Mouse (Mus musculus): ENCODE results near the gene Zzef1.
"Not testable (repeated sequence)": the region's sequence is repeated elsewhere in the genome, so short reads cannot be mapped to it uniquely, and the experiment has no call there.

The Zzef1 gene

DNA sequence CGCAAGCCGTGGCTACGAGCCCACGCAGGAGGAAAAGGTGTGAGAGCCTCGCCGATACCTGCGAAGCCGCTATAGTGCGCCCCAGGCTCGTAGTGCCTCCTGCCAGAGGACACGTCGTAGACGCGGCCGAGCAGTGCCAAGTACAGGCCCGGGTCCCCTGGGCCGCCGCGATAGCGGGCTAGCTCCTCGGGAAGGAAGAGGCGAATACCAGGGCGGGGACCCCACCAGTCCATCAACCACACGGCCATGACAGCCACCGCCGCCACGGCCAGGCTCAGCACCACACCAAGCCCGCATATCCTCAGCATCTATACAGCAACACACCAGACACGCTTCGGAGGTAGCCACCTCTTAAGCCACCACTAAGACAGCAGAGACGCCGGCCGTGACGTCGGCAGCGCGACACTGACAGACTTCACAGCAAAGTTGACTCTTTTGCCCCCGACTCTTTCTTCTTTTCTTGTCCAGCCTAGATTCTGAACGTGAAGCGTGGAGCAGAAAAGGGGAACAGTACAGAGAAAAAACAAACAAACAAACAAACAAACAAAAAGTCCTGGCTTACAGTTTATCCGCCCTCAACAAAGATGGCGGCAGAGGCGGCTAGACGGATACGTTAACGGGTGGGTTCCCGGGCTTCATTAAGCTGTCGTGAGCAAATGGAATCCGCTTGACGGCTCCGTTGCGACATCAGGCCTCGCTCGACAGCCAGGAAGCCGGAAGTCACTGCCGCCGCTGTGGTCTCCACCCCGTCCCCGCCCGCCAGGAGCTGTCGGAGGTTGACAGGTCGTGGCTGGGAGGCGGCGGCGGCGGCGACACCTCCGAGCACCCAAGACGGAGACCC lies at the start of gene Zzef1, which contains the start of gene Cyb5d2:
Gene Zzef1, plus strand, starts transcription at position 772 of the 841 bp plus-strand sequence.
Gene Cyb5d2, minus strand, starts transcription at position 688 of the 841 bp plus-strand sequence.
- DNase-seq (ENCODE audit: low read depth in 2 of 2, low spot score in 2 of 2) = peak; percentile 93 to 94

DNA sequence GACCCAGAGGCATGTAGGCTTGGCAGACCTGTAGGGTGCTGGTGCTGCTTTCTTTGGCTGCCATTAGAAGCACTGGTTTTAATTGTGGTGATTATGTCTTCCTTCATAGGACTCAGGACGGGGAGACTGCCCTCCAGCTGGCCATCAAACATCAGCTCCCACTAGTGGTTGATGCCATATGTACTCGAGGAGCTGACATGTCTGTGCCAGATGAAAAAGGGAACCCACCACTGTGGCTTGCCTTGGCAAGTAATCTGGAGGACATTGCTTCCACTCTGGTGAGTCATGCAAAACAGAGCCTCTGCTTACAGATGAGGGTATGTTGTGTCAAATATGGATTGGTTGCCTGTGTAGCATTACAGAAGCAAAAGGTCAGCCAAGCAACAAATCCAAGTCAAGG lies 44.1 kb upstream of the Zzef1 start:
- DNase-seq (ENCODE audit: low read depth in 2 of 2, low spot score in 2 of 2) = no peak

DNA sequence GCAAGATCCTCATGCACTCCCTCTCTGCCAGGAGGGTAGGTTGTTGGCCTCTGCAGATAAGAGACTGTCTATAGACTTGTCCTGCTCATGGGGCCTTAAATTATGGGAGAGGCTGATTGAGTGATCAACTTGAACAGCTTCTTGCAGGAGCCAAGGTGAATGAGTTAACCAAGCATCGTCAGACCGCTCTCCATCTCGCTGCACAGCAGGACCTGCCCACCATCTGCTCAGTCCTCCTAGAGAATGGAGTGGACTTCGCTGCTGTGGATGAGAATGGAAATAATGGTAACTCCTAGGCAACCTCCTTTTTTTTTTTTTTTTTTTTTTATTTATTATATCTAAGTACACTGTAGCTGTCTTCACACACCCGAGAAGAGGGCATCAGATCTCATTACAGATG lies 37.7 kb upstream of the Zzef1 start:
- no peak for DNase-seq (ENCODE audit: low read depth in 2 of 2, low spot score in 2 of 2)

DNA sequence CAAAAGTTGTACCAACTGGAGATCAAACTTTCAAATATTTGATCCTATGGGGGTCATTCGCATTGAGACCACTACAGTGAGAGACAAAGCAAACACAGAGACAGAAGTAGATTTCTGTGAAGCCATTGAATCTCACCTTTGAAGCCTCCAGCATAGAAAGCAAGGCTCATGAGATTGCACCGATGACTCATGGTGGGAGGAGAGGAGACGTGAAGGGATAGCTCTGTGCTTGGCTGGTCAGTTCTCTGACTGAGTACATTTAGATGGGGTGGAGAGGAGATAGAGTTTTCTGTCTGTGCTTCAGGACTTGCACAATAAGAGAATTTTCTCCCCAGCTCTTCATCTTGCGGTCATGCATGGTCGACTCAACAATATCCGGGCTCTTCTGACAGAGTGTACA lies 36.4 kb upstream of the Zzef1 start:
- DNase-seq (ENCODE audit: low read depth in 2 of 2, low spot score in 2 of 2) = no peak

DNA sequence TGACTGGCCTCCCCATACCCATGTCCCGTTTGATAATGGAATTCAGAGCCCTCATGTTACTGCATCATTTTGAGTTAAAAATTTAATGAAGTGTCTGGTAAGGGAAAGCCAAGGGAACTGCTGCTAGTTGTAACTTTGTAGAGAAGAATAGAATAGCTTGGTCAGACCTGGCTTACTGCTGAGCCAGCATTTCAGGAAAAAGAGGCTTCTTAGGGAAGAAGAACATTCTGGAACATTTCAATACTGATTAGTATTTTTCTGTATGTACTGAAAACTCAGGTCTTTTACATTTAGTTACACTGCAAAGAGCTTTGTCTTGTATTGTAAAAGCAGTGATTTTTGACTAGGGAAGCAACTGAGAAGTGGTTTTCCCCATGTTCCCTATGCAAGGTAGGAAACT lies 35.2 kb upstream of the Zzef1 start:
- DNase-seq (ENCODE audit: low read depth in 2 of 2, low spot score in 2 of 2) = no peak

DNA sequence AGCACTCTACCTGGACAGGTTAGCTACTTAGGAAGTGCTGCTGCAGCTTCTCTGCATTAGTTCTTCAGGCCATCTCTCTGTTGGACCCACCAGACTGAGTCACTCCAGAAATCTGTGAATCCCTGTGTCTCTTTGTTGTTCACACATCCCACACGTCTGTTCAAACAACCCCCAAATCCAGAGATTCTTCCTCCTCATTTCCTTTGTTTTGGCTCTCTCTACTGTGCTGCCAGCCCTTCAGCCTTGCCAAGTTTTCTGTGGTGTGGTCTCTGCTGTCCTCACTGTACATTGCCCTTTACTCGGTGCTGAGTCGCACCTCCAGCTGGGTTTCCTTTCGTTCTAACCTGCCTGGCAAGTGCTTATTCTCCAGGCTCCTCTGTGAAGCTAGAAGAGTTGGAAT lies 31.8 kb upstream of the Zzef1 start:
- DNase-seq (ENCODE audit: low read depth in 2 of 2, low spot score in 2 of 2) = no peak

DNA sequence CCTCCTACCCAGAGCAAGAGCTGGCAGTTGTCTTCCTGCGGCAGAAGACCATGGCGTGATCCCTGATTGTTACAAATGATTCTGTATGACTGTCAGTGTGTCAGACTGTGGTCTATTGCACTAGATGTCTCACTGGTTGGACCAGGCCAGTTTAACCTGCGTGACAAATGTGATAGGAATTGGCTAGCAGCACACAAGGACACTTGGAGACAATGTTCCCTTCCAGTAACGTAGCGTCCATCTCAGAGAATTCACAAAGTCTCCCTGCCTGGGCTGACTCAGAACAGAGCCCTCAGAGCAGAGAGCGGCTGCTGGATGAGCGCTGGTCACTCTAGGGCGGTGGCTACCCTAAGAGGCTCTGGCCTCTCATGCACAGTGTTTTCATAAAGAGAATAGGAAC lies 28.3 kb upstream of the Zzef1 start:
- DNase-seq (ENCODE audit: low read depth in 2 of 2, low spot score in 2 of 2) = no peak

DNA sequence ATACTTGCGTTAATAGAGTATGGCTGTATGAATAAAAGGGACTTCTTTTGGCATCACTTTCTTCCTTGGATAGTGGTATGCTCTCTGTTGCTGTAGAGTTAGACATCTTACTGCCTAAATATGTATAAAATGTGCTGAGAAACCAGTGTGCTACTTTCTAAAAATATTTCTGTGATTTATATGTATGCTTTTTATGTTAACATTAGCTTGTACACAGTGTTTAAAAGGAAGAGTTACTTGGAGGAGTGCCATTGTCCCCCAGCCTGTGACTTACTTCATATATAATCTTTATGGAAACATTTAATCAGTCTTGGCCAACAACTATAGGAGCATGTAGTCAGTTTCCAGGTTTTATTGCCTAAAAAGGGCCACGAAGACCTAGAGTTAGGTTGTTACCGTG lies 27.0 kb upstream of the Zzef1 start:
- DNase-seq (ENCODE audit: low read depth in 2 of 2, low spot score in 2 of 2) = no peak

DNA sequence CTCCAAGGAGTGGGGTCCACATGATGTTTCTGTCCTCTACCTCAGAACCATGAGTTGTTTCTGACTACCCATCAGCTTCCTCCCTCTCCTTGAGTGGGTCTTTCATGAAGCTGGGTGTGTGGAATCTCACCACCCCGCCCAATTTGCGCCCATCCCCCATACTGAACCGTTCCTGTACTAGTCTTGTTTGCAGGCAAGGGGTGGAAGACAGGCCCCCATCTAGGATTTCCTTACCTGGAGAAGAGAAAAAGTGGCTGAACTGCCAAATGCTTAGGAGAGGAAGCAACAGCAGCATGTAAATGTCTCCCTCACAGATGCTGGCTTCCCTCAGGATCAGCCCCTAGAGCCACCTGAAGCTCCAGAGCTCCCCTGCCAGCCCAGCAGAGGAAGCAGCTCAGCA lies 25.7 kb upstream of the Zzef1 start:
- DNase-seq (ENCODE audit: low read depth in 2 of 2, low spot score in 2 of 2) = no peak

DNA sequence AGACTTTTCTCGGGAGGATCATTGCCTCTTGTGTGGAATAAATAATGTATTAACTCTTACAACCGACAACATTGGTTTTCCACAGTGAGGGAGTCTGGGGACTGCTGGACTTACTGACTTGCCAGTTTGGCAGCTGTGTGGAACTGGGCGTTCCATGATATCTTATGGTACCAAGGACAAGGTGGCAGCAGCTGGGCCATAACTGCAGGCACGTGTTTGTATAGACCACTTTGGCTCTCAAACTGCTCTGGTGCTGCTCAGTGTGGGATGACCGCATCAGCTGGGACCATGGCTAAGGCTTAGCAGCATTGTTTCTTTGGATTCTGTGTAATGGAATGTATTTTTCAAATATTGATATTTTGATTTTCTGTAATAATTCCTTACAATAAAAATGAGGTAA lies 25.2 kb upstream of the Zzef1 start:
- no peak for DNase-seq (ENCODE audit: low read depth in 2 of 2, low spot score in 2 of 2)

DNA sequence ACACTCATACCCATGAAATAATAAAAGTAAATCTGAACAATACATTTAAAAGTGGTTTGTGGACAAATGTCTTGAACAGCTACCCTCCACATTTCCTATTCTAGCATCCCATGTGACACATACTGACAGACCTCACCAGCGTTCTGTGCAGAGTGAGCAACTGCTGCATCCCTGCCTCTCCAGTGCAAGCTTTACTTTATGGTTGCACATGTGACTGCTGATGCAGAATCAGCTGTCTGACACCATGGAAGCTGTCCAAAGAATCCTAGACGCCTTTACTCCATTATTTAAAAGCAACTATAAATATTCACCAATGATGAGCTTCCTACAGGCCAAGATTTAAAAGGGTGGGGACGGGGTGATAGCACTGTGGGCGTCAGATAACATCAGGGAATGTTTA lies 24.6 kb upstream of the Zzef1 start:
- no peak for DNase-seq (ENCODE audit: low read depth in 2 of 2, low spot score in 2 of 2)

DNA sequence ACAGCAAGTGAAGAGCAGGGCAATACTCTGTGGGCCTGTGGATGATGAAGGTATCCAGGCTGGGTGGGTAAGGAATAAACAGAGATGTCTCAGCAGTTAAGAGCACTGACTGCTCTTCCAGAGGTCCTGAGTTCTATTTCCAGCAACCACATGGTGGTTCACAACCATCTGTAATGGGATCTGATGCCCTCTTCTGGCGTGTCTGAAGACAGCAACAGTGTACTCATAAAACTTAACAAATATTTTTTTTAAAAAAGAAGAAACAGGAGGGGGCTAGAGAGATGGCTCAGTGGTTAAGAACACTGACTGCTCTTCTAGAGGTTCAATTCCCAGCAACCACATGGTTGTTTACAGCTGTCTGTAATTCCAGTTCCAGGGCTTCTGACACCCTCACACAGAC lies 23.4 kb upstream of the Zzef1 start:
- not testable (repeated sequence) for DNase-seq (ENCODE audit: low read depth in 2 of 2, low spot score in 2 of 2)

DNA sequence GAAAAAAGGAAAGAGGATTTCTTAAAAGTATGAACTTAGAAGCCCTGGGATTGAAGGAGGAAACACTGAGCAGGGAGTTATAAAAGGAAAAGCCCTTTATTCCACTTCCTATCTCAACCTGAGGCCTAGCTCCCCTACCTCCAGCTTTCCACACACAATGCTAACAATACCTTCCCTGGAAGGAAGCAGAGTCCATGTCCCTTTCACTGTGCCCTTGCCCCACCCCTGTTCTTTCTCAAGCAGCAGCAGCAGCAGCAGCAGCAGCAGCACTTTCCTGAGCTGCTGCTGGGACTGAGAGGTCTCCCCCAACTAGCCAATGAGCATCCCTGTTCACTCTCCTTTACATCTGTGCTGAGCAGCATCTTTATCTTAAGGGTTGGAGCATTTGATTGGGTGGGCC lies 17.1 kb upstream of the Zzef1 start:
- no peak for DNase-seq (ENCODE audit: low read depth in 2 of 2, low spot score in 2 of 2)

DNA sequence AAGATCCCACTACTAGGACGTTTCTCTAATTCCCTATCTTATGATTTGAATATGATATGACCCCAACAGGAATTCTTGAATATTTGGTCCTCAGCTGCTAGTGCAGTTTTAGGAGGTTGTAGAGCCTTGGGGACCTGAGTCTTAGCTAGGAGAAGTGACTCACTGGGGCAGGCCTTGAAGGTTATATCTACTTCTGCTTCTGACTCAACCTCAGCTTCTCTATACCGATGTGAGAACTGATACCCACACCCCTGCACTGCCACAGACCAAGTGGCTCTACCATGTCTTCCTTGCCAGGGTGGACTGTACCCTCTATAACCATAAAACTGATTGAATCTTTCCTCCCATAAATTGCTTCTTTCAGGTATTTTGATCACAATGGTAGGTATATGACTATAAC lies 13.9 kb upstream of the Zzef1 start:
- no peak for DNase-seq (ENCODE audit: low read depth in 2 of 2, low spot score in 2 of 2)

DNA sequence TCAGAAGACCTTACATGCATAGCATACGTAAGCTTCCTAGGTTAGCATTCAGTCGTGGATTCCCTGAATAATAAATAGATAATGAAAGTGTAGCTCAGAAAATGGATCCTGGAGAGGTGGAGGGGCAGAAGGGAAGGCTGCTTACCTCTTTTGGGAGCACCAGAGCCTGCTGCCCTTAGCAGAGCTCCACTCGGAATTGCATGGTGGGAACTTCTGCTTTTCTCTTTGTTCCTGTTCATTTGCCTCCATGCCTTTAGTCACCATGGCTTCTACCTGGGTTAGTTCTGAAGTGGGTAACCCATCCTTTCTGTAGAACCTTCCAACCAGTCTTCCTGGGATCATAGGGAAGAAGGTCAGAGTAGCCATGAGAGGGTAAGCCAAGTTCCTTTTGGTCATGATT lies 13.5 kb upstream of the Zzef1 start:
- no peak for DNase-seq (ENCODE audit: low read depth in 2 of 2, low spot score in 2 of 2)

DNA sequence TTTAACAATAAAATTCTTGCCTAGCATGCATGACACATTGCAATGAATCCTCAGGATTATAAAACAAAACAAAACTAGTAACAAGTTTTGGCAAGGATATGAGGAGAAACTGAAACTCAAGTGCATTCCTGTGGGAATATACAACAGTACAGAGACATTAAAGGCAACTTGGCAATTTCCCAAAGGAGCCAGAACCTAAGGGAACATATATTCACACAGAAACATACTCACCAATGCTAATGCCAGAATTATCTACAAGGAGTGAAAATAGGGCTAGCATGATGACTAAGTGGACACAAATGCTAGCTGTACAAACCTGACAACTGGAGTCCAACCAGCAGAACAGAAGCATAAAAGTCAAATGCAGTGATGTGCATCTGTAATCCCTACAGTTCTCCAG lies 4.0 kb upstream of the Zzef1 start:
- DNase-seq (ENCODE audit: low read depth in 2 of 2, low spot score in 2 of 2) = no peak

DNA sequence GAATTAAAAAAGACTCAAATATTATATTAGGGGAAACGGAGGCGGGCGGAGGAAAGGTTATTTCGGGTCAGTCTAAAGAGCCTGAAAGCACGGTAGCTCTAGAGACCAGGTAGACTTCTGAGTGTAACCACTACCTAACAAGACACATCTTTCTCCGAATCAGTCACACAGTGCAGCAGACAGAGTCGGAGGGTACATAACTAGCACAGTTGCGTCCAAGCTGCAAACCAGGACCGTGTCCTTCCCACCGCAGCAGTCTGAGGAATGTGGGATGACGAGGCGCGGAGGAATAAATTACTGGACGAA lies 924 bp upstream of the Zzef1 start:
- DNase-seq (ENCODE audit: low read depth in 2 of 2, low spot score in 2 of 2) = no peak

DNA sequence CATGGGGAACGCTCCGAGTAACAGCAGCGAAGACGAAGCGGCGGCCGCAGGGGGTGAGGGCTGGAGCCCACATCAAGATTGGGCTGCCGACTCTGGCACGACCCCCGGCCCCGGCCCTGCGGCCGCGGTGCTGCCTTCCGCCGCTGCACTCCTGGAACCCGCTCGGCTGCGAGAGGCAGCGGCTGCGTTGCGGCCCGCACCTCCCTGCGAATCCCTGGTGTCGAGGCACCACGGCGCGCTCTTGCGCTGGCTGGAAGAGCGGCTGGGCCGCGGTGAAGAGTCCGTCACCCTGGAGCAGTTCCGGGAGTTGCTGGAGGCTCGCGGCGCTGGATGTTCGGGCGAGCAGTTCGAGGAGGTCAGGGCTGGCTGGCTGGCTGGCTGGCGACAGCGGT lies 266 bp downstream of the Zzef1 start:
- no peak for DNase-seq (ENCODE audit: low read depth in 2 of 2, low spot score in 2 of 2)

DNA sequence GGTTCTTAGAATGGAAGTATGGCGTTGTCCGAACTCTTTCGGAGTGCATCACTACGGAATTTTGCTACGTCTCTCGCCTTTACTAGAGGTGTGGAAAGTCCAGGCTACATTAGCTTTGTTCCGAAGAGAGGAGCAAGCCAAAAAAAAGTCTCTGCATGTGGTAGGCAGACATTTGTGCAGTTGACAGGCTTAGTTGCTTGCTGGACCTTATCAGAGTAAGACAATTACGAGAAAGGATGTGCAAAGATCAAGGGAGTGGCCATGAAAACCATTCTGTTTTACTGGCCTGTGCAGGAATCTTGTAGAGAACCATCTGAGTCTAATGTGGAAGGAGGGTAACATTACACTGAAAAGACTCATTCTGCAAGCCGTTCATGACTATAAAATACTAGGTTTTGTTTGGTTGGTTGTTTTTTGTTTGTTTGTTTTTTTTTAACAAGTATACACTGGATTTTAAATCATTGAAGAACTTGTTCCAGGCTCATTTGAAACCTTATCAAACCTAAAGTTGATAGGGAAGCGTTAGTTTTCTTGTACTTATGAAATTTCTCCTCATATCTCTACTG lies 830 bp downstream of the Zzef1 start:
- no peak for DNase-seq (ENCODE audit: low read depth in 2 of 2, low spot score in 2 of 2)

DNA sequence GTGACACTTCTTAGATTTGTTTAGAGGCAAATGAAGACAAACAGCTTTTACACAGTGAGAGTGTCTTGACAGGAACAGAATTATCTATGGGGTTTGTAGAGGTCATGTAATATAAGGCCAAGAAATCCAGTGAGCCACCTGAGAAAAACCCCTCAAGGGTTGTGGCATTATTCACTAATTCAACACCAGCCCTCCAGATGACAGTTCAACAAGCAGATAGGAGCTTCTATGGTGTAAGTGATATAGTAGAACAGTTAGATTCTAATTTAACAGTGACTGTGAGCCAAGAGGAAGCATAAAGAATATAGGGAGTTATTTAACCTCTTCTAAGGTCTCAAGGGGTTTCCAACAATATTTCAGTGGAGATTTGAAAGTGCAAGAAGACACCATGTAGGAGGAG lies 2.1 kb downstream of the Zzef1 start:
- no peak for DNase-seq (ENCODE audit: low read depth in 2 of 2, low spot score in 2 of 2)

DNA sequence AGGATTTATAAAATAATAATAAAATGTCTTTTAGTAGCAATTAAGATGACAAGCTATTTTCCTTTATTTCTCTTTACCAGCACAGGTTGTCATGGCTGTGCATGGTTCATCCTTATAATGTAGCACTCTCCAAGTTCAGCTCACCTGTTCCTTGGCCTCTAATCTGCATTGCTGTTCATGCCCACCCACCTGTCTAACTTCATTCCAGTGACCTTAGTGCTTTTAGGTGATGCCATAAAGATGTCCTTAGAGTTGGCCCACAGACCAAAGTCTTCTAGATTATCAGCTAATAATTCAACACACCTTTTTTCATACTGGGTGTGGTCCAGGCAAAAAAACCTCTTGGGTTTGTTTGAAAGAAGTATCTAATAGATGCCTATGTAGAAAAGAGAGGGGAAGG lies 5.2 kb downstream of the Zzef1 start:
- no peak for DNase-seq (ENCODE audit: low read depth in 2 of 2, low spot score in 2 of 2)

DNA sequence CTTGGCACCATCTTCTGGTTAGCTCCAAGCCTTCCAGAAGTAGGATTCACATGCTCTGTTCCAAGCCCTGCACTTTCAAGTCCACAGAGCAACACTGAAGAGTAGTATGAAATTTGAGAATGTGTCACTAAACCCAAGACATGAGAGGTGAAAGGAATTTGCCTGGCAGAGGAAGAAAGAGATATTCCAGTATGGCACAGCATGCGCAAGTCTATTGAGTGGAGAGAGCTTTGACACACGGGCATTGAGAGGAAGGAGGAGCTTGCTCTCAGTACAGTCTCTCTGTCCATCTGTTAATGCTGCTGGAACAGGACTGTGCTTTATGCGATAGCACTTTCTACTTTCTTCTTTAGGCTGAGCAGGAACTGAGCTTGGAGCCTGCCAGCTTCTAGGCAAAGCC lies 7.0 kb downstream of the Zzef1 start:
- no peak for DNase-seq (ENCODE audit: low read depth in 2 of 2, low spot score in 2 of 2)

DNA sequence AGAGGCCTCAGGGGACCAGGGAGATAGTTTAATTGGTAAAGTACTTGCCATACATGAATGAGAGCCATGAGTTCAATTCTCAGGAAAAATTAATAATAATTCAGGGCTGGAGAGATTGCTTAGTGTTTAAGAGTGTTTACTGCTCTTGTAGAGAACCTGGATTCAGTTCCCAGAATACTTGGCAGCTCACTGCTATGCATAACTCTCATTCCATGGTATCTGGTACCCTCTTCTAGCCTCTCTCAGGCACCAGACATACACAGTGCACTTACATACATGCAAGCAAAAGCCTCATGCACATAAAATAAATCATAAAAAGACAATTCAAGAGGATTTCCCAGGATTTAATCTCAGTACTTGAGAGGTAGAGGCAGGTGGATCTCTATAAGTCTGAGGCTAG lies 8.6 kb downstream of the Zzef1 start:
- no peak for DNase-seq (ENCODE audit: low read depth in 2 of 2, low spot score in 2 of 2)

Measured in CD8-positive naive resting alpha-beta T cell, adult 2 months (primary cell).